Mouse (Mus musculus) T-helper 17 cell (primary cell): ENCODE results near the gene Mcts1.

Source experiments
- in situ Hi-C, 2 experiments: fragments of 300-600 bp; cut with MboI, MseI; formaldehyde crosslinking; loops; 1 replicate in 1 of 2; 2 replicates in 1 of 2; pipeline ENCODE4 v1.15.1; 2025; ENCODE audit warnings: high pct_unique_total_duplicates in 2 of 2

Gene Mcts1

DNA sequence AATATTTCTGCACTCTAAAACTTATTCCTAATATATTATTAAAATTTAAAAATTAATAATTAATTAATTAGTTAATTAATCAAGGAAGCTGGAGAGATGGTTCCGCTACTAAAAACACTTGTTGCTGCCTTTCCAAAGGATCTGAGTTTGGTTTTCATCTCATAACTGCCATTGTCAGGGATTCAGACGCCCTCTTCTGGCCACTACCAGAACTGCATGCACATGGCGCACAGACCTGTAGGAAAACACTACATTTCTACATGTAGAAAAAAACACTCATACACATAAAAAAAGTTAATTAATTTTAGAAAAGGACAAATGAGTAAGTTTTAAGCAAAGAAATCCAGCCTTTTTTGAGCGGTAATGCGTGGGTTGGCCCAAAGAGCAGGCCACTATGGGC lies 54.3 kb downstream of the Mcts1 start:
- in situ Hi-C loops = loop anchor here in 1 of 2 experiments (5.0 kb wide), 1 partner anchor 147 kb away; no protein-coding TSS in a partner anchor

DNA sequence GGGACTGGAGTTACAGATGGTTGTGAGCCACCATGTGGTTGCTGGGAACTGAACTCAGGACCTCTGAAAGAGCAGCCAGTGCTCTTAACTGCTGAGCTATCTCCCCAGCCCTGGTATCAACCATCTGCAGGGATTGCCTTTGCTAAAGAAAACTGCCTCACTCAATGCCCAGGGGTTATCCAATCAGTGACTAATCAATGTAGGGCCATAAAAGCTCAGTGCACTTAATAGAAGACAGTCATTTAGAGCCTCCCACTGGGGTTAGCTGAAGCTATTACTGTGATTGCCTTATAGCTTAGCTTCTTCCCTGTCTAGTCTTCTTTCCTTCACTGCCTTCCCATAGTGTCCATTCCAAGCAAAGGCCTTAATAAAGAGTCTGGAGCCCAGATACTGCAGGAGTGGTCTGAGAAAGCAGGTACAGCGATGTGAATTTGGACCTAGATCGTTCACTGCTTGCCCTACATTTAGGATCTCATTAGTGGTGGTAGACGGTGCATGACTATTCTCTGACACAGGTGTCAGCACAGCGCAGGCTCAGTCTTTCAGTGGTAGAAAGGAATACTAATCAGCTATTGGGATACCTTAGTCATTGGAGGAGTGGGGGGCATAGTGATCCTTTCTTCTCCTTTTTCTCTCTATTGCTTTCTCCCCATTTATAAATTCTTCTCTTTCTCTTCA lies 56.0 kb downstream of the Mcts1 start:
- in situ Hi-C loops = loop anchor here in 1 of 2 experiments (5.0 kb wide), 1 partner anchor 149 kb away; no protein-coding TSS in a partner anchor
